Mouse (Mus musculus): ENCODE results near the gene Adamtsl3. TPM values are rescaled to one million over a fixed set of nuclear protein-coding genes. Genes with fewer than 3 reads are reported as not detected.
A peak's percentile ranks its signal among the peaks of the same experiment; 100 is the strongest.
"Not testable (repeated sequence)": the region's sequence is repeated elsewhere in the genome, so short reads cannot be mapped to it uniquely, and the experiment has no call there.

Adamtsl3 gene
- total RNA-seq, 2 experiments from 2014 or later = 12.8 to 19.0 TPM

DNA sequence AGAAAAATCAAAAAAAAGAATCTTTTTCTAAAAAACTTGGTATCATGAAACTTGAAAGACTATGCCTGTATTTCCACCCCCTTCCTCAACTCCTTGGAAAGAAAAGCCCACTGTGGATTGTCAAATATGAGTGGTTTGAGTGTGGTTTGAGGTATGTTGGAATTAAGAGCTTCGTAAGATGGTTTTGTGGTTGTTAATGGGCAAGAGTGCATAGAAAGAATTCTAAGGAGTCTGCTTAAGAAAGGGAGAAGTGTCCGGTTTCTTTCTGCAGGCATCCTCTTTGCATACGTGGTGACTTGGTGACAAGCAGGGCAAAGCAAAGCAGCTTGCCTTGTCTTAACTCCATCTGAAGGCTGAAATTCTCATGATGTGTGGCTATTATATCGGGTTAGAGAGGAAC is 81.6 kb downstream of the Adamtsl3 start:
- no peak for DNase-seq (ENCODE audit: low spot score in 2 of 2)

DNA sequence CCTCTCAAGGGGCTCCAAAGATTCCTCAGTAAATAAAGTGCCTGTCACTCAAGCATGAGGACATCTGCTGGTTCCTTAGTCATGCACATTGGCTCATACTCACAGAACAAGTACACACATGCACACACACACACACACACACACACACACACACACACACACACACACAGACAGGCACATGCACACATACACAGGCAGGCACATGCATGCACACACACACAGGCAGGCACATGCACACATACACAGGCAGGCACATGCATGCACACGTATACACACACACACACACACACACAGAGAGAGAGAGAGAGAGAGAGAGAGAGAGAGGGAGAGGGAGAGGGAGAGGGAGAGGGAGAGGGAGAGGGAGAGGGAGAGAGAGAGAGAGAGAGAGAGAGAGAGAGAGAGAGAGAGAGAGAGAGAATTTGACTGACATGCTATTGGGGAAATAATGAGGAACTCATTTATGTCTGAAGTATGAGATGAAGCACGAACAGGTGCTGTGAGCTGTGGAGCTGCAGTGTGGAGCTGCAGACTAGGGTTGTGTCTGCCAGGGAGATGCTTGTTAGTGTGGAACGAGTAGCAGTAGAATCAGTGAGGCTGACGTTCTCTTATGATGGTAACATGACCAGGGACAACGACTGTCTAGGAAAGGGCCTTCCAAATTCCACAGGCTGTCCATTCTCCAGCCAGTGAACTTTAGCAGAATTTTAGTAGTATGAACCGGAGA is 85.0 kb downstream of the Adamtsl3 start:
- DNase-seq (ENCODE audit: low spot score in 2 of 2) = not testable (repeated sequence)

DNA sequence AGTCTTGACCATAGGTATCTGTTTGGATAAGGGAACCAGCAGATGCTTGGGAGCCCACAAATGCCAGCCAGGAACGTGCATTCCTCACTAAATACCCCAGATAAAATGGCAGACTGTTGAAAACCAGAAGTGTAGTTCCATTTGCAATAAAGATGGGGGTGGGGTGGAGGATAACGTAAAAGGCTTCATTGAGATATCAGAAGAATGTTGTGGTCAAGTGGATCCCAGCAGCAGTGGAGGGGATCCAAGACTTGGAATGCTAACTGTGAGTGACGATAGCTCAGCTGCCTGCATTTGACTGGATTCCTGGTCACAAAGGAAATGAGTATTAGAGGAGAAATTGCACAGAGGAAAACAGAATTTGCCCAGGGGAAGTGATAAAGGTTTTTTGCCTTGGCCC is 87.1 kb downstream of the Adamtsl3 start:
- no peak for DNase-seq (ENCODE audit: low spot score in 2 of 2)

DNA sequence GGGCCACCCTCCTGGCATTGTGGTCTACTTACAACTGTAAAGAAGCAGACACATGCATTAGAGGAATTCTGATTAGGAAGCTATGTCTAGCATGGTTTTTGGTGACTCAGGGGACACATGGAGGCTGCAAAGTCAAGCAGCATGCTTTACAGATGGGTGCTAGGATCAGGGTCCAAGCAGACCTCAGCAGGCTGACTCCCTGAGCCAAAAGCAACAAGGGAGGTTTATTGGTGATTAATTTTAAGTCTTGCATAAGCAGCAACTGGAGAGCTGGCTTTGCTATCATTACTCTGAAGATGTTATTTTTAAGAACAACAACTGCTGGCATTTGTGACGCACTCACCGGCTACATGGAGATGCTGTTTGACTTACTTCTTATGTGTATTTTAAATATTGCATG is 88.1 kb downstream of the Adamtsl3 start:
- DNase-seq (ENCODE audit: low spot score in 2 of 2) = no peak

DNA sequence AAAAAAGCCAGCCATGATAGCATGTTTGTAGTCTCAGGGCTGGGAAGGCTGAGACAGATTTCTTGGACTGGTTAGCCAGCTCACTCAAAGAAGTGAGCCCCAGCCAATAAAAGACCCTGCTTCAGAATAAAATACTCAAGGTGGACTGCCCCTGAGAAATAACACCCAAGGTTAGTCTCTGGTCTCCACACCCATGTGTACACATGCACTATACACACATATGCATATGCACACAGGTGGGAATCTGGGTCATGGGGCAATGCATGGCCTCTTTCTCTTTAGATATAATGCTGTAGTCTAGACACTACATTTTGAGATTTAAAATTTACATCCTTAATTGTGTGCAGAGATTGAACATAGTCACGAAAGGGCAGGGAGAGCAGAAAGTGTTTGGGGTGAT is 88.8 kb downstream of the Adamtsl3 start:
- DNase-seq (ENCODE audit: low spot score in 2 of 2) = no peak

DNA sequence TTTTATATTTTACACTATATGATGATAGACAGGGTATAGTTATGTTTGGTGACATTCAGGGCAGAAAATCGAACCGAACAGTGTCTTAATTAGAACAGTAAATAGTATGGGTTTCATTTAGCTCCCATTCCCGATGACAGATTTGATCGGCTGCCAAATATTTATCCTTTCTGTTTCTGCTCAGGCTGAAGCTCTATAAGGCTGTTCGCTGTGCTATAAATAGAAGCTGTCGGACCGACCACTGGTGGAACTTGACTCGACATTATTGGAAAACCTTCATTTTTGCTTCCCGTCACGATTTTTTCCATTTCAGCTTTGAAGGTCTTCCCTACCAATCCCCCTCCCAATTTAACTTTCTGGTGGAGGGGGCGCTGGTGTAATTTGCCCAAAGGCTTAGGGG is 89.9 kb downstream of the Adamtsl3 start:
- no peak for DNase-seq (ENCODE audit: low spot score in 2 of 2)

DNA sequence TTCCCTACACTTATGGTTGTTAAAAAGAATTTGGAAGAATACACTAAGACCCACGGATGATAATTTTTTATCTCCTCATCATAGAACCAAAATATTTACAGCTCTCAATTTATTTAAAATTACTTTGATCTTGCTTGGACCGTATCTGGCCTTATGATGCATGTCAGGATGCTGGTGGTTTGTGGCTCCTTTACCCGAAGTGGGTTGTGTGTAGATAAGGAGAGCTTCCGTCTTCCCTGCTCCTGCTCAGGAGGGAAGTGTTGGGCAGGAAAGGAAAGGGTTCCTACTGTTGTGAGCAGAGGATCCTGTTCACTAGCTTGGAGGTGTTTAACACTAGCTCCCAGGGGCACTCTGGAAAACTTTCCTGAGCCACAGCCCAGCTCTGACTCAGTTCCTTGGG is 94.0 kb downstream of the Adamtsl3 start:
- no peak for DNase-seq (ENCODE audit: low spot score in 2 of 2)

DNA sequence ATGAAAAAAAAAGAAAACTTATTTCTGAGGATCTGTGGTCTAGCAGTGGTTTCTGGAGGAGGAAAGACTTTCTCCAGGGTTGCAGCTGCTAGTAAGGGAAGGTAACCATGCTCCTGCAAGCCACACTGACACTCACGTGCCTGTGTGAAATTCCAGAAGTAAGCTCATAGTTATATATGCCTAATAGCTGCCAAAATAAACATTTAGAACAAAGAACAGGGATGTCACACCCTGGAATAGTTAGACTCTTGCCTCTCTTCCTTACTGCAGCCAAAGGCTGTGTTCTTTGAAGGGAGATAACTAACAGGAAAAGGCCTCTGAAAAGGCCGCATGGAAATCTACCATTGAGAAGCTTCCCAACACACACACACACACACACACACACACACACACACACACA is 96.1 kb downstream of the Adamtsl3 start:
- no peak for DNase-seq (ENCODE audit: low spot score in 2 of 2)

DNA sequence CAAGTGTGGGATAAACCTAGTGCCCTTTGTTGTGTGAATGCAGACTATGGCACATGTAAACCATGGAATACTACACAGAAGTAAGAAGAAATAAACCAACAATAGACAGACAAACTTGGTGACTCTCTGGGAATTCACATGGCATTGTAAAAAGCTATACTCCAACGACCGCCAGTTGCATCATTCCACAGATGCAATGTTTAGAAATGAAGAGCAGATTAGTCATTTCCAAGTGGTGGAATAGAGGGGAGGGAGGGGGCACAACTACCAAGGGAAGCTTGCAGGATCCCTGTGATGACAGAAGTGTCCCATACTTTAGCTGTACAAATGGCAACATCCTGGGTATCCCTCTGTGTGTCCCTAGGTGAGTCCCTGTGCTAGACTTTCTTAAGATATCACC is 97.7 kb downstream of the Adamtsl3 start:
- no peak for DNase-seq (ENCODE audit: low spot score in 2 of 2)

DNA sequence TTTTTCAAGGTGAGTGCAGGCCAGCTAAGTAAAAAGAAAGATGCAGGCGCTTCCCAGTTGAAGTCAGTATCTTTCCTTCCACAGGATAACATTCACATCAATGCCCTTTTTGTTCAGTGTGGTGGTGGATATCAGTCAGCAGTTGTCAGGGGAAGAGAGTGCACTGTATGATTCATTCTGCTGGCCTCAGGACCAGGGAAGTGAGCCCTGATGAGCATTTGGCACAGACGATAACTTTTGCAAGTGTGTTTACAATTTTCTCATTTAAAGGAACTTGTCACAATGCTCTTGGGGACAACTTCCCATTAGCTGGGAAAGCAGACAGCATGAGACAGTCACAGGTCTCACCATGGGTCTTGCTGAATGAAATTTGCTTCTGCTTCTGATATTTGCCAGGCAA is 122.9 kb downstream of the Adamtsl3 start:
- DNase-seq (ENCODE audit: low spot score in 2 of 2) = no peak

DNA sequence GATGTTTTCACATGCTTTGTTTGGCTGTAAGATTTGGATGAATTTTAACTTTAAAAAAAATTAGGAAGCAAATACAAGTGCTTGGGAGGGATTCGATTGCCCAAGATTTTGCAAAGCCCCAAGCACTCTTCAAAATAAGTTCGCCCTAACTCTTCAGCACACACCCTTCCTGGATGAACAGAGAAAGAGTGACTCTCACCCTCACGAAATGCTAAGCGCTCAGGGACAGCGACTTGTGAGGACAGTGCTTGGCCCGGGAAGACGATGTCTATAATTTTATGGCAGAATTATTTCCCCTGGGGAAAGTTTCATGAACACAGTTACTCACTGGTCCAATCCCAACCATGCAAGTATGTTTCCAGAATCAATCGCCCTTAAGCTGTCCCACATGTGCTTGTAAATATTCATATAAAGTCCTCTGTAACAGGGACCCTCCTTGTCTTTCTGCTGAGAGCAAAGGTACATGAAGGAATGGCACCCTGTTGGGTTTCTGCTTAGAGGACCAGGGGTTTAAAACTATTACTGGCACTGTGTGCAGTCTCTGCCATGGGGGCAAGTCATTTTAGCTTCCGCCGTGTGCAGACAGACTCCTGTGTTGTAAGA is 127.5 kb downstream of the Adamtsl3 start:
- no peak for DNase-seq (ENCODE audit: low spot score in 2 of 2)

DNA sequence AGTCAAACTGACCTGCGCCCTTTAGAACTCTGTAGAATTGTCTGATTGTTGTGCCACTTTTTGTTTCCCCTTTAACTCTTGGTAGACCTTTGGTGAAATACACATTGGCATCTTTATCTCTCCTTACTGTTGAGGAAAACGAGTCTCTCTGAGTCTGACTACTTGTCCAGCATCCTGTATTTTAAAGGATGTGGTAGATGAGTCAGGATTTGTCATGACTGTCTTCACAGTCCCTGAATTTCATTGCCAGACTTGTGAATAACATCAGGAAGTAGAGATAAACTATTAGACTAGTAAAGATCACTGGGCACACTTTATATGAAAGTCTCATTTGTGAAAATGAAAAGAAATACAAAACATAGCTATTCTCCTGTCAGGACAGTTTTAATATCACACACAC is 128.9 kb downstream of the Adamtsl3 start:
- DNase-seq (ENCODE audit: low spot score in 2 of 2) = no peak

DNA sequence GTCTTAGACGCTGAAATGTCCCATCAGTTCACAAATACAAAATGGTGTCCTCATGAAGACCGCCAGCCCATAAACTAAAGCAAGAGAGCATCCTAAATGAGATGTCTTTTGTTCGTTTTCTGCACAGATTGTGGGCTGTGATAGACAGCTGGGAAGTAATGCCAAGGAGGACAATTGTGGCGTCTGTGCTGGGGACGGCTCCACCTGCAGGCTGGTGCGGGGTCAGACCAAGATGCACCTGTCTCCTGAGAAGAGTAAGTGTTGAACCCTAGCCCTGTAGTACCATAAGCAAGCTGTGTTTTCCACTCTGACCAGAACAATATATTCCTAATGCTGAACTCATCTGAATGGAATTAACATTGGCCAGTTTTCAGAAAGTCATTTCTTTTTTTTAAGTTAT is 129.9 kb downstream of the Adamtsl3 start:
- DNase-seq (ENCODE audit: low spot score in 2 of 2) = no peak

DNA sequence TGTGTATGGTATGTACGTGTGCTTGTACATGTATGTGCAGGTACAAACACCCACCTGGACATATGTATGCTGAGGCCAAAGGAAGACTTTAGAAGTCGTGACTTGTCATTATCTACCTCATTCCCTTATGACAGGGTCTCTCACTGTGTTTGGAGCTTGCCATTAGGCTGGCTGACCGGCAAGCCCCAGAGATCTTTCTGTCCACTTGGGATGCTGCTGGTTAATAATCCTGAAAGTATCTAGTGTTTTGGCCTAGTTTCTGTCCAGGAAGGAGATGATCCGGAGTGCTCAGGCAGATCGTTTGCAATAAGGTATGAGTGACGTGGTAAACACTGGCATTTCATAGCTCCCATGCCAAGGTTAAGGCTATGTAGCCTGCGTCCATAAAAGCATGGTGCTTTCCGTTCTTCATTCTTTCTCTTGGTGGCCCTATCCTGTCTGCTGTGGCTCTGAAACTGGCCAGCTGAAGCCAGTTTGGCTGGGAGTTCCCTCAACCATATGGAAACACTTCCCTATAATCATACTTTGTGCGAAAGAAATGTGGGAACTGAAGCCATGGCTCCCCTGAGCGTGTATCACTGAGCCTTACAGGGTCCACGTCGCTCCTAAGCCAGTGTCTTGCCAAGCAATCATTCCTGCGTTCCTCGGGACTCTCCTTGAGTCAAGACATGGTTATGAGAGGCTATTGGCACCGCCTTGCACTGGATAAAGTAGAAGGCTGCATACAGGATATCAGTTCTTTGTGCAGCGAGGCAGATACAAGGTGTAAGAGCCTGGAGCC is 141.1 kb downstream of the Adamtsl3 start:
- no peak for DNase-seq (ENCODE audit: low spot score in 2 of 2)

DNA sequence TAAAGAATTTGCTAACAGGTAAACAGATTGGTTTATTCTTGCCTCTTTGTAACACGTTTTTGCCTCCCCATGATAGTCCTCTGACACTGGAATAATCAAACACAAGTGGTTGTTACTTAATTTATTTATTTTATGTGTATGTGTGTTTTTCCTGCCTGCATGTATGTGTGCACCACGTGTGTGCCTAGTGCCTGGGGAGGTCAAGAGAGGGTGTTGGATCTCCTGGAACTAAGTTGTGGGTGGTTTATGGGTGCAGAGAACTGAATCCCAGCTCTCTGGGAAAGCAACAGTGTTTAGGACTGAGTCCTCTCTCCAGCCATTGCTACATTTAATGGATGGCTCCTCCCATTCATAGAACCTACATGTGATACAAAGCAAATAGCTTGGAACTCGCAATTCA is 143.0 kb downstream of the Adamtsl3 start:
- DNase-seq (ENCODE audit: low spot score in 2 of 2) = no peak

DNA sequence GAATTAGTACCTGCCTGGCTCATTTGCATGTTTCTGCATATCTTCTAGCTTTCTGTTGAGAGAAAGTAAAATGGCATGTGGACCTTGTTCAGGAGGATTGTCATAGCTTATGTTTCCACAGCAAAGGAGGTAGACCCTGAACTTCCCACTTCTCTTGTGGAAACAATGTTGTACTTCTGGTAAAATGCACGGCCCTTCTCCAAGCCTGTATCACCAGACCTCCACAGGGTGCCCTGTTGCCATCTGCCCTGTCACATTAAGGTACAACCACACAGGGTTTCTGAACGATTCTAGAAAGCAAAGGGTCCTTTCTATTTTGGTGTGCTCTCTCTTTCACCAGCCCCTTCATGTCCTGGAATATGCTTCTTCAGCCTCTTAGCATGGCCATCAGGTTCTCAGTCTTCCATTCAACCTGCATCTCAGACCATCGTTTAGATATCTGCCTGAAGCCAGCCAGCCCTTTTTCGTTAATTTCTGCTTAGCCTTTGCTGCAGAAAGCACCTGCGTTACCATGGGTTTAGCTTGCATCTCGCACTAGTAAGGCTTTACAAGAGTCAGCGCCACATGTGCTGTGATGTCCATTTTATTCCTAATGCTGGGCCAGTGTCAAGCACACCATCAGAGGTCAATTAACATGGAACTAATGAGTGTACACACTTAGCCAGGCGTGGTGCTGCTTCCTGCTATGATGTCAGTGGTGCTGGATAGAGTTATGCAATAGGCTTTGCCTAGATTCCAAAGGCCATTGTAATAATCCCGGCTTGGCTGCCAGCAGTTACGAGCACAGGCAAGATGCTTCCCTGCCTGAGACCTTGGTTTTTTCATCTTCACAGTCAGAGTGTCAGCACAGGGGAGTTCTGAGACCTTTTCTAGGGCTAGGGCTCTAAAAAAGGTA is 143.6 kb downstream of the Adamtsl3 start:
- peak in 1 of 2 experiments; percentile 40 for DNase-seq (ENCODE audit: low spot score in 2 of 2)

DNA sequence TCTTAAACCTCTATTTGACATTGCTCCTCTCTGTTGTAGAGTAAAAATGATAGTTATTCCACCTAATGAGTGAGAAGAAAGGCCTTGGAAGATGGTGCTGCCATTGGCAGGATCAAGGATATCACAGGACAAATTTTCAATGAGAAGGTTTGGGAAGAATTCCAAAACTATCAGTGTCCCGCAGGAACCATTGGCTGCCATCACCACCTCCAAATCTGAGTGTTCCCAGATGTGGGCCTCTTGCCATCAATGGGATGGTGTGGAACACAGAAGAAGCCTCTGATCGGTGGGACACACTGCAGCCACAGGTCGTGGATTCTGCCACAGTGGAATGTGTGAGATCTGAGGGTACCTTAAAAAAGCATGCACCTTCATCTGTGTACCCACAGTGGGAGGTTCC is 147.9 kb downstream of the Adamtsl3 start:
- peak in 1 of 2 experiments; percentile 50 for DNase-seq (ENCODE audit: low spot score in 2 of 2)

DNA sequence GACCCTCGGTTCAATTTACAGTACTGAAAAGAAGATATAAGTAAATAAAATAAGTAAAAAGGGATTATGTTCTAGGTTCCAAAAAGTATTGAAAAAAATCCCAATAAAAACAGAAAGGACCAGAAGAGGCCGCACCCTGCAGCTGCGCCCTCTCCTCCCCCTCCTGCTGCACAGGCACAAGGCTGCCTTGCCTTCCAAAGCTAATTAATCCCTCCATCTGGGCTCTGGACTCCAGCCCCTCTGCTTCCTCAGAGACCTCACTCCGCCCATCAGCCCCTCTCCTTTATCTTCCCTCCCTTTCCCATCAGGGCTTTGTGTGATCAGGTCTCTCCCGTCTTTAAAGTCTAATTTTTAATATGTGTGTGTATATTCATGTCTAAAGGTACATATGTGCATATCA is 149.3 kb downstream of the Adamtsl3 start:
- DNase-seq (ENCODE audit: low spot score in 2 of 2) = peak in 1 of 2 experiments; percentile 48

DNA sequence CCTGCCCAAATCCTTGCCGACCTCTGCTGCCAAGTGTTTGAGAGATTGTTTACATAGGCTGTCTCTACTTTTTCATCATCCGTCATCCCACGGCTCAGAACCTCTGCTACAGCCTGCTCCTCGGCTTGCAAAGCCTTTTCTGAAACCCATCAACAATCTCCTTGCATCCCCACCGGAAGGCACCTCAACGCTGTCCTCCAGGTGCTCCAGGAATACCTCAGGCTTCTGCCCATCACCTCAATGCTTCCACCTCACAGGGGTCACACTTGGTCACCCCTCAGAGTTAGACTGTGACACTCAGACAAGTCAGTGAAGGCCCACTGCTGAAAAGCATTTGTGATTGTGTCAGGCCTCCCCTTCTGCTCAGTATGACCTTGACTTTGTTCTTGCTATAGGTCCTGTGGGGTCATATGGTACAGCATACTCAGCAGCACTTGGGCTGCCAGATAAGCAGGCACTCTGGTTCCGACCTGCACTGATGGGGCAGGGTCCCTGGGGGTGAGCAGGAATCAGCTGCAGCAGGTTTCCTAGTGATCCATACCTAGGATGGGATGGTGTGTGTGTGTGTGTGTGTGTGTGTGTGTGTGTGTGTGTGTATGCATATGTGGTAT is 150.0 kb downstream of the Adamtsl3 start:
- DNase-seq (ENCODE audit: low spot score in 2 of 2) = no peak

DNA sequence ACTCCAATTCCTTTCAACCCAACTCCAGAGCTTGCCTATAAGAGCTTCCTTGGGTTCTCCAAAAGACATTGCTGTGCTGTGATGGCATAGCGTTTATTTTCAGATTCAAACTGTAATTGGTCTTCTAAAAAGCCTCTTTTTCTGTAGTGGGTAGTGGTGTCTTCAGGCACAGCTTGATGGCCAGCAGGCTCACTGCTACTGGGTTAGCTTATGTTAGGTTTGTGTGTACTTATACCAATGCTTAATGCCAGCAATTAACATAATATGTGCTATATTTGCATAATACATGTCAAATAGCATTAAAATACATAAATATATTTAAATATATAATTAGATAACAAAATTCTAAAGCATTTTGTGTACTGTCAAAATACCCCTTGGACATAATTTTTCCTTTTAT is 155.5 kb downstream of the Adamtsl3 start:
- DNase-seq (ENCODE audit: low spot score in 2 of 2) = no peak

DNA sequence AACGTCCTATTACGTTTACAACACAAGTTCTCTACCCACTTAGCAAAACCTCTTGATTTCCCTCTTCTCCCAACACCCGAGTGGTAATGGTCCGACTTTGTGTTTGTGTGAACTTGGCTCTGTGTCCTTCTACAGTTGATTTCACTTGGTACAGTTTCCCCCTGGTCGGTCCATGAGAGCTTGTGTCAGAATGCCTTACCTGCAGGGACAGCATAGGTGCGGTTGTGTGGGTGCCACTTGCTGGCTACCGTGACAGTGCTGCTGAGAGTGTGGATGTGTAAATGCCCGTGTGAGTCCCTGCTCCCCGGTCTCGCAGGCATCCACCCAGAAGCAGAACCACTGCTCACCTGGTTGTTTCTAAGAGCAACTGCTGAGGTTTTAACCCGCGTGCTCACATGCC is 157.4 kb downstream of the Adamtsl3 start:
- DNase-seq (ENCODE audit: low spot score in 2 of 2) = no peak

All from gastrocnemius, postnatal 4 days (tissue).